Mouse (Mus musculus) inflammation-experienced regulatory T-cells, adult 6 months (primary cell): ENCODE data around the gene Nckap1. TPM values are rescaled to one million over a fixed set of nuclear protein-coding genes. Genes with fewer than 3 reads are reported as not detected.
A peak's percentile ranks its signal among the peaks of the same experiment; 100 is the strongest.

Experiments
- ATAC-seq: one replicate; pipeline ENCODE4 v1.8.0; 2017
- polyA plus RNA-seq, 3 experiments: library from polyadenylated mRNA; unstranded; fragments of 100-300 nt; shearing (Covaris generic); gene quantifications; one replicate each; pipeline ENCODE4 v1.2.1; 2017

The Nckap1 gene
- 1 to 10 TPM; 2.3 to 3.9 (median 2.5) TPM for polyA plus RNA-seq

- ATAC-seq, result peak; percentile 82
Measured at GRCm38 (mm10) chr2:80581043-80581711, at the start of gene Nckap1. Gene Nckap1, minus strand, starts transcription at chr2:80581380.

DNA sequence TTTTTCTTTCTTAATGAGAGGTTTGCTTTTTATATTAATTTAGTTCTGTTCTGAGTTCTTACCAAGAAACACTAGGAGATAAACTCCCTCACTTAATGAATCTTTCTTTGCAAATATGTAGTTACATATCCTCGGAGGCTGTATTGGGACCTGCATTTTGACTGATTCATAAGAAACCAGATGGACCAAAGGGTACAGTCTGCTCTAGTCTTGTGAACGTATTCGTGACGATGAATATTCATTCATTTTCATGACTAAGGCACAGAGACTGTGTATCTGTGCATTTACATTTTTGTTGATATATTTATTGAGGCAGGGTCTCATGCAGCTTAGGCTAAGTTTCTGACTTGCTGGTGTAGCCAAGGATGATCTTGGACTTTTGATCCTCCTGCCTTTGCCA is 43.3 kb upstream of the Nckap1 start:
- ATAC-seq, result no peak

GRCm38 (mm10) chr2:80621921-80622320 is 40.7 kb upstream of the Nckap1 start:
- no peak for ATAC-seq

DNA sequence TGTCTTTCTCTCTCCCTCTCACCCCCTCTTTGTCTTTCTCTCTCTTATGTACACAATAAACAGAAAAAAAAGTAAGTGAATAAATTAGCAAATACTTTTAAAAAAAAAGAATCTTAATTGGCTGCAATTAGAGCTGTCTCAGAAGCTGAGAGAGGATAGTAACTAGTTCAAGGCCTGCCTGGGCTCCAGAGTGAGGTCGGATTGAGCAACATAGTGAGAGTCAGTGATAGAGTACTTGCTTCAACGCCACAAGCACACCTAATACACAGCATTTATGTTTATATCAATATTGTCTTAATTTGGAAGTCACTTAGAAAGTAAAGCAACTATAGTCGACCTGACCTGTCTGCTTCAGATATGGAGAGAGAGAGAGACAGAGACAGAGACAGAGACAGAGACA is 37.8 kb upstream of the Nckap1 start:
- no peak for ATAC-seq

DNA sequence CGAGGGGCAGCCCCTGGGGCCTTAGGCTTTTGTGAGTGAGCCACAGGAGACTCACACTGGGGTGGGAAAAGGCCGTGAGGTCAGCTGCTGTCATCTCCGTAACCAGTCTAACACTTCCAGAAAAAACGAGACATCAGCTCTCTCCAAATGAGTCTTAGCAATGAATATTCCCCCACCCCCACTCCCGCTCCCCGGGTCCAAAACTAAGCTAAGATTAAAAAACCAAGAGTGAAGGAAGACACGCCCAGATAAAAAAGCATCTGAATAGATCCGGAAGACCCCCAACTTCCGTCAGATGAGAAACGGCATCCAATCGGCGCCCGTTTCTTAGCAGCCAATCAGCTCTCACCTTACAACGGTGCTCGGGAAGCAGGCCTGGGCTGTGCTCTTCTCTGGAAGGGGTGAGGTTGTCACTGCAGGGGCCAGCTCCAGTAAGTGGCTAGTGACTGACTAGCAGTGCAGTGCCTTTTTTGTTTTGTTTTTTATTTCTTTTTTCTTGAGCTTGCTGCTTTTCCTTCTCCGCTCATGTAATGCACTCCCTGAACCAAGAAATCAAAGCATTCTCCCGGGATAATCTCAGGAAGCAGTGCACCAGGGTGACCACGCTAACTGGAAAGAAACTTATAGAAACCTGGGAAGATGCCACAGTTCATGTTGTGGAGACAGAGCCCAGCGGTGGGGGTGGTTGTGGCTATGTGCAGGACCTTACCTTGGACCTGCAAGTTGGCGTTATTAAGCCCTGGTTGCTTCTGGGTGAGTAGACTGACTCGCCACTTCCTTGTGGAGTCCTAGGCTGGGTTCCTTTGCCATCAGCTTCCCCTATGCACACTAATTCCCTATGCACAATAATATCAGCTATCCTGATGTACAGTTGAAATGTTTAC is 35.9 kb upstream of the Nckap1 start, which contains the start of the genes Dusp19 and Nup35:
Dusp19 (plus strand) TSS at position 192 of the 884 bp plus-strand sequence.
Nup35 (plus strand) TSS at position 383 of the 884 bp plus-strand sequence.
- ATAC-seq, result peak; percentile 98

GRCm38 (mm10) chr2:80612796-80613195 is 31.6 kb upstream of the Nckap1 start:
- no peak for ATAC-seq

- ATAC-seq, result no peak
Measured at GRCm38 (mm10) chr2:80612286-80612685, 31.1 kb upstream of the Nckap1 start.

GRCm38 (mm10) chr2:80603771-80604426 is 22.7 kb upstream of the Nckap1 start:
- no peak for ATAC-seq

DNA sequence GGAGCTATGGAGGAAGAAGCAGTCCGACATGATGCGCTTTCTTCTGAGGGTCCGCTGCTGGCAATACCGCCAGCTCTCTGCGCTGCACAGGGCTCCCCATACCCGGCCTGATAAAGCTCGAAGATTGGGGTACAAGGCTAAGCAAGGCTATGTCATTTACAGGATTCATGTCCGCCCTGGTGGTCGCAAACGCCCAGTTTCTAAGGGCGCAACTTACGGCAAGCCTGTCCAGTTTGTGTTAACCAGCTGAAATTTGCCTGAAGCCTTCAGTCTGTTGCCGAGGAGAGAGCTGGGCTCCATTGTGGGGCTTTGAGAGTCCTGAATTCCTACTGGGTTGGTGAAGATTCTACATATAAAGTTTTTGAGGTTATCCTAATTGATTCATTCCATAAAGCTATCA is 21.6 kb upstream of the Nckap1 start:
- ATAC-seq, result no peak

DNA sequence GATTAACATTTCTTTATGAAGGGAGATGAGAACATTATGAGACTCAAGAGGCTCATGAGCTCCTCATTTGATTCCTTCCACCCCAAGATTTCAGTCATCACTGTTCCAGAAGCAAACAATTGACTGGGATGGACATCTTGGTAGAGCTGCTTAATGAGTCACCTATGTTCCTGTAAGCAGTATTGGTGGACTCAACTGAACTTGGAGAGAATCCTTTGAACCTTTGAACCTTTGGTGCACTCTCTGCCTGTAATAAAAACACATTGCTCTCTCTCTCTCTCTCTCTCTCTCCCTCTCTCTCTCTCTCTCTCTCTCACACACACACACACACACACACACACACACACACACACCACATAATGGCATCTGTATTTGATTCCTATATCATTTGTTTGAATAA is 19.4 kb upstream of the Nckap1 start:
- no peak for ATAC-seq

DNA sequence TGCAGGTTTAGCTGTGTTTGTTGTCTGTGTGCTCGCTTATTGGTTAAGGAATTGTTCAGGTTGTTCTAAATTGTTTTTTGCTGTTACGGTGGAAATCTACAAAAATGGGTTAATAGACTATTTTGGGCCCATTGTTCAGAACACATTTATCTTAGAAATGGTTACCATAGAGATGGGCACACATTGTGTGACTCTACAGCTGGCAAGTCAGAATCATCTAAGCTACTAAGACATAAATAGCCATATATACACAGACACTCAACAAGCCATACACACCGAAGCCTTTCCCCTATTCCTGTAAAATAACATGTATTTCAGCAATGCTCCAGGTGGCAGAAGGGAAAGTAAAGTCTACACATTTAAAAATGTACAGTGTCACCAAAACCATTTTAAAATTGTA is 18.7 kb upstream of the Nckap1 start:
- no peak for ATAC-seq

GRCm38 (mm10) chr2:80596960-80597359 is 15.8 kb upstream of the Nckap1 start:
- ATAC-seq, result no peak

DNA sequence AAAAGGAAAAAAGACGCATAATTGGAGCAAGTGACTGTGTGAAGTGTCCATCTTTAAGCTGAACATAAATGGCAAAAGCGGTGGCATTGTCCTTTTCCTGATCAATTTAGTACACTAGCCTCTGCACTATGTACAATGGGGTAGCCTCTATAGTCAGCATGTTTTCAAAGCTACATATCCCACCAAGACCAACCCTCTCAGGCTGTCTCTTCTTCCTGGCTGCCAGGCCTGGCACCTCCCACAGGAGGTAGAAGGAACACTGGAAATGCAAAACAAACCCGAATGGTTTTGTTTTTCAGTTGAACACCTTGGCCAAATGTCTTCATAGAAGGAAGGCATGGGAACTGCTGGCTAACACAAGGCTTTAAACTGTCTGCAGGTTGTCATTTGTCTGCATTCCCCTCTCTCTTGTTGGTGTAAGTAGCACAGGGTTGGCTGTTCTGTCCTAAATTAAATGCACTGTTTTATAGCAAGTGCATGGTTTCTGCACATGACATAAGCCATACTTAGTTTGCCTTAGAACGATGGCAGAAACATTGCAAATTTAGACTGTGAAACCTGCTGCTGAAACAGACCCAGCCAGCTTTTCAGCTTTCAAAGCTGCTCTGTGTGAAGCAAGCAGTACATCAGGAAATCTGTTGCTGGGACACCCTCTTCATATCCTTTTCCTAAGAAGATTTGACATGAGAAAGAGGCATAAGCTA is 13.2 kb upstream of the Nckap1 start:
- ATAC-seq, result no peak

- ATAC-seq, result no peak
Measured at GRCm38 (mm10) chr2:80582356-80582755, 1.2 kb upstream of the Nckap1 start.

DNA sequence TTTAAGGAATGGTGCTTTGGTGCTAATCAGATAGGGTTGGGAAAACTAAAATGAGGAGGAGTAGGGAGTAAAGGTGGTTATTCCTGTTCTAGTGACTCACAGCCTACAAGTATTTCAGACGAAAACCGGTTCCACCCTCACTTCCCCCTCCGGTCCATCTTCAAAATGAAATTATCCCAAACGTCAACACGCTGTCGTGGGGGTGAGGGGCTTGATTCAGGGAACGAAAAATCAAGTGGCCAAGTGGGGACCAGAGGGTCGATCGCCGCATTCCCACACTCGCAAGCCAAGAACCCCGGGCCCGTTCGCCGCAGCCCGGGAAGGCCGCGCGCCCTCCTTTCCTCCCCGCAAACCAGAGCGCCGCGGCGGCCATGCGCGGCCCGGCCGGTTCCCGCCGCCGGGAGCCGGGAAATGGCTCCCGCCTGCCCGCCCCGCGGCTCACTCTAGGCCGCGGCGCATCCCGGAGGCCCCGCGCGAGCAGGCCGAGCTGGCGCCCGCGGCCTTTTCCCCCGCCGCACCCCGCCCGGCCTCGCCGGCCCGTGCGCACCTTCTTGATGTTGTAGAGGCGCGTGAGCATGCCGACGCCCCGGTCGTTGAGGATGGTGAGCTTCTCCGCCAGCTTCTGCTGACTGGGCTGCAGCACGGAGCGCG is 744 bp downstream of the Nckap1 start:
- peak; percentile 23 for ATAC-seq

DNA sequence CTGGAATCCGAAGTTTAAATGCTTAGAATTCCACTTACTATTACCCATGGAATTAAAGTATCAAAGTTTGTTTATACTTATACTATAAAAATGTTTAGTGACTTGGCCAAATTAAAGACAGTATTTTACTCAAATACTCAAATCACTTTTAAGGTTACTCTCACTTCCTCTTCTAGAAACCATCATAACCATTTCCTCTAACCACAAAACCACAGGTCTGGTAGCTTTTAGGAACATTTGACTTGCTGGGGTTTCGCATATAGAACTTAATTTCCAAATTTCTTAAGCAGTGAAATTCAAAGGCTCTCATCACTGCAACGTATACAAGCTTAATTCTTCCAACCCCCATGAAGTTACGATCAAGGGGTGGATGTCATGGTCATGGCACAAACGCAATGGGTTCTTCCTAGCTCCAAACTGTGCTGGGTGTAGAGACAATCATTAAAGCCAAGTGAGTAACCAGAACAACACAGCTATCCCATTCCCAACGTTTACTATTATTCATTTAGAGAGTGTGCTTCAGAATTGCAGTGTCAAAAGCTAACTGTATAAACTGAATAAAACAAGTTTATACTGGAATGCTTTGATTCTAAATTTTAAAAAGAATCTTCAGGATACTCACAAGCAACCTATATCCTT is 1.8 kb downstream of the Nckap1 start:
- ATAC-seq, result no peak

GRCm38 (mm10) chr2:80577286-80577685 is 3.9 kb downstream of the Nckap1 start:
- ATAC-seq, result no peak

GRCm38 (mm10) chr2:80570656-80571055 is 10.5 kb downstream of the Nckap1 start:
- ATAC-seq, result no peak

- no peak for ATAC-seq
Measured at GRCm38 (mm10) chr2:80567411-80567810, 13.8 kb downstream of the Nckap1 start.

DNA sequence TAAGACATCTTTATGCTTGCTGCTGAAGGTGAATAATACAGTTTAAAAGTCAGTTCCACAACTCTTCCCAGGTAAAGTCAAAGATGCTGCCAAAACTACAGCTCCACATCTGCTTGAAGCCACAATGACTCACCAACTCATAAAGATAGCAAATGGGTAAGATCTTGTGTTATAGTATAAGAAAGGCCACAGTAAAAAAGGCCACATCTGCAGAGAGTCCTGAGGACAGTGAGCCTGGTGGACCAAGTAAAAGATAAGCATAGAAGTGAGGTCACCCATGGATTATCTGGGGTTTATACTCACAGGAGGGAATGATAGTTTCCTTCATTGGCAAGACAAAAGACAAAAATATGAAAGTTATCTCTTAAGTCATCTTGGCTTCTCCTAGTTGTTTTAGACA is 18.9 kb downstream of the Nckap1 start:
- ATAC-seq, result no peak

DNA sequence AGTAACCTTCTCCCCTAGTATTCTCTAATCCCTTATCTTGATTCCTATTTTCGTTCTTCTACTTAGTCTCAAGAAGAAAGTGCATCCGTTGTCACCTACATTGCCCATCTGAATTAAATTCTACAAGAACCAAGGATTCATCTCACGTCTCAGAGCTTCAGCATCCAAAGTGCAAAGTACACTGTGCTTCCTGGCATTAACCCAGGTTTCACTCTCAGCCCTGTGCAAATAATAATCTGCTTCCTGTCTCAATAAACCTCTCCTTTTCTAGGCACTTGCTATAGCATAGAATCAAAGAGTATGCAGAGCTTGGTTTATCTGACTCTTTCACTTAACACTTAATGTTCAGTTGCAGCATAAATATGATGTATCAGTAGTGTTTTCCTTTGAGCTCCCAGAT is 19.7 kb downstream of the Nckap1 start:
- no peak for ATAC-seq

DNA sequence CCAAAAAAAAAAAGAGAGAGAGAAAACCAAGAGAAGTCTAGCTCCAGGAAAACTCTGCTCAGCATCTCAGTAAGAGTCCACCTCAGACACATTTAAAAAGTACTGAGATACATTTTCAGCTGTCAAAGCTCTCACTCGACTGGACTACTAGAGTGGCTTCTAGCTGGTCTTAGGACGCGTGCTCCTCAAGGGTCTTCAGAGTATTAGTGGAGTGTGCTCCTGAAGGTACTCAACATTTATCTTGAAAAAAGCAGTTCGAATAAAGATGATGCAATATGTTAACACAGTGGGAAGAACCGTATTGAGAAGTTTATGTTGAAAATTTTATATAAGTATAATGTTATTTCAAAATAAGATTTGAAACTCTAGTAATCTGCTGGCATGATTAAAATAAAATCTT is 20.4 kb downstream of the Nckap1 start:
- ATAC-seq, result no peak
